Mouse (Mus musculus): Measurements from ENCODE around the gene Fam120a. TPM values are rescaled to one million over a fixed set of nuclear protein-coding genes. Genes with fewer than 3 reads are reported as not detected.

The Fam120a gene
- polyA plus RNA-seq, 1 experiment from 2014 or later = 18.1 TPM

DNA sequence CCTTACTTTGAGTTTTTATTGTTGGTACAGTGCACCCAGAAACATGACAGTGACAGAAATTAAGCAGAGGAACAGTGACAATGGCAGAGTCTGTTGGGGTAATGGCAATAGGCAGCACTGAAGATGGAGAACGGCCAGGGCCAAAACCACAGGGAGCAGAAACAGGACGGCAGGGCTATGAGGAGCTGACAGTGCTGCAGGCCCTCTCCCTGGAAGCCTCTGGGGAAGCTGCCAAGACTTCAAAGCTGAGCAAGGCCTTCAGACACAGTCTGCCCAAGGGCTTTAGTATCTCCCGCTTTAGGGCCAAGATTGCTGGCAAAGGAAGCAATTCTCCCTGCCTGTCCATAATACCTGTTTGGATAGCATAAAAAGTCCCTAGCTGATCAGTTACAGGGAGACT lies 33.9 kb upstream of the Fam120a start:
- ATAC-seq (ENCODE audit: low FRiP score, low TSS enrichment) (no peak), DNase-seq (ENCODE audit: low spot score) (no peak)
- Histone ChIP-seq H3K9me3 (ENCODE audit: control insufficient read depth, low read length) (no peaks in the 10 kb centered on the region), H3K36me3 (ENCODE audit: control insufficient read depth, insufficient read depth, low read length) (no peaks in the 10 kb centered on the region), H3K4me1 (replicated peaks; ENCODE audit: control insufficient read depth, insufficient read depth) (no peaks in the 10 kb centered on the region), H3K27me3 (ENCODE audit: control insufficient read depth, insufficient read depth, low read length) (no peaks in the 10 kb centered on the region), H3K27ac (replicated peaks) (no peak overlapping the region), H3K4me2 (replicated peaks; ENCODE audit: low read depth) (no peak overlapping the region), H3K9ac (ENCODE audit: low read length) (no peak overlapping the region), H3K4me3 (ENCODE audit: low read depth, low read length) (no peak overlapping the region)
- no peak for TF ChIP-seq CTCF (IDR thresholded peaks at IDR 0.05; ENCODE audit: low read depth)
- no peak for TF ChIP-seq EP300 (optimal IDR thresholded peaks at IDR 0.05)
- WGBS = 48% methylated on average over 3 of the region's 3 CpGs

DNA sequence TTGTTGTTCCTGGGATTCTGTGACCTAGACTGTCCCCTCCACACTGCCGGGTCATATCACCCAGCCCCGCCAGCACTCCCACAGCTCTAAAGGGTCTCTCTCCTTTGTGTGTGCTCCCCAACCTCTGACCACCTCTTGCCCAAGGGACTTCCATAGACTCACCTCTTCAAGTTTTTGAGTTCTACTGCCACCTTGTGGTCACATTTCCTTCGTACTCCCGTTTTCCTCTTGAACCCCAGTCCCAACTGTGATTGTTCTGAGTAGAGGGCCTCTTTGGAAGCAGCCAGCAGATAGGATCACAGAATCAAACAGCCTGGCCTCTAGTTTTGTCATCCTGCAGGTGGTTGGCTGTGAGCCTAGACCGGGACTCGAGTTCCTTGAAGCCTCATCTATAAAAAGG lies 30.8 kb upstream of the Fam120a start:
- TF ChIP-seq CTCF (IDR thresholded peaks at IDR 0.05; ENCODE audit: low read depth) (peak; percentile 86), EP300 (optimal IDR thresholded peaks at IDR 0.05) (no peak)
- ATAC-seq (ENCODE audit: low FRiP score, low TSS enrichment) = peak; percentile 67
- Histone ChIP-seq H3K9ac (ENCODE audit: low read length) (no peak overlapping the region), H3K4me2 (replicated peaks; ENCODE audit: low read depth) (no peak overlapping the region), H3K4me1 (replicated peaks; ENCODE audit: control insufficient read depth, insufficient read depth) (no peaks in the 10 kb centered on the region), H3K36me3 (ENCODE audit: control insufficient read depth, insufficient read depth, low read length) (no peaks in the 10 kb centered on the region), H3K27ac (replicated peaks) (no peak overlapping the region), H3K4me3 (ENCODE audit: low read depth, low read length) (no peak overlapping the region), H3K9me3 (ENCODE audit: control insufficient read depth, low read length) (no peaks in the 10 kb centered on the region), H3K27me3 (ENCODE audit: control insufficient read depth, insufficient read depth, low read length) (no peaks in the 10 kb centered on the region)
- DNase-seq (ENCODE audit: low spot score) = peak; percentile 60
- 11% methylated on average over 6 of the region's 6 CpGs for WGBS

DNA sequence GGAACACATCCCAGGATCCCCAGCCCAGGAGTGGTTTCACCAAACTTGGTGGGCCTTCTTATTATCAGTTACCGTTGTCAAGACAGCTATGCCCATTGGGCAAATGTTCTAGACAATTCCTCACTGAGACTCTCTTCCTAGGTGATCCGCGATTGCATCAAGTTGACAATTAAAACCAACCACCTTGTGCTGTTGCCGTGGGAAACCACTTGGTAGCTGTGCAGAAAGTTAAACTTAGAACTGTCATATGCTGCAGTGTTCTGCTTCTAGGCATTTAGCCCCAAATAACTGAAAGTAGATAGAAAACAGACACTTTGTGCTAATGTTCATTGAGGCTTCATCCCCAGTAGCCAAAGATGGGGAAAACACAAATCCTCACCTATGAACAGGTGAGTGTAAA lies 28.9 kb upstream of the Fam120a start:
- H3K4me1 ChIP-seq (replicated peaks; ENCODE audit: control insufficient read depth, insufficient read depth) = no peaks in the 10 kb centered on the region
- H3K27ac ChIP-seq (replicated peaks) = no peak overlapping the region
- TF ChIP-seq EP300 (optimal IDR thresholded peaks at IDR 0.05) = no peak
- TF ChIP-seq CTCF (IDR thresholded peaks at IDR 0.05; ENCODE audit: low read depth) = no peak
- no peaks in the 10 kb centered on the region for H3K9me3 ChIP-seq (ENCODE audit: control insufficient read depth, low read length)
- 78% methylated on average over 4 of the region's 4 CpGs for WGBS
- DNase-seq (ENCODE audit: low spot score) (no peak), ATAC-seq (ENCODE audit: low FRiP score, low TSS enrichment) (no peak)
- no peaks in the 10 kb centered on the region for H3K27me3 ChIP-seq (ENCODE audit: control insufficient read depth, insufficient read depth, low read length)
- H3K4me3 ChIP-seq (ENCODE audit: low read depth, low read length) = no peak overlapping the region
- H3K9ac ChIP-seq (ENCODE audit: low read length) = no peak overlapping the region
- no peaks in the 10 kb centered on the region for H3K36me3 ChIP-seq (ENCODE audit: control insufficient read depth, insufficient read depth, low read length)
- no peak overlapping the region for H3K4me2 ChIP-seq (replicated peaks; ENCODE audit: low read depth)

DNA sequence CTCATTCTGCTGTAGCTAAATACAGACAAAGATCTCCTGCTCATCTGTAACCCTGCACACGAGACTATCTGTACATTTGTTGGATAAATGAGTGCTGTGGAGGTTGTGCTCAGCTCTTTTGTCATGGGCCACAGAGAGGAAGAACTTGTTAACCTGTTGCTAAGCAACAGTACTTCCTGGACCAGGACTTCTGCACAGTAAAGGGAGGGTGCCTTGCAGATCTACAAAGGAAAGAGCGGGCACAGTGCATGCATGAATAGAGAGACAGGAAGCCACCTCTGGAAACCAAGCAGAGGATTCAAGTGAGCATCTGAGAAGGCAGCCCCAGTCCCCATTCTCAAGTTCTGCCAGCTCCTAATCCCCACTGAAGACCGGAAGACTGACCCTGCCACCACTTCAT lies 27.1 kb upstream of the Fam120a start:
- Histone ChIP-seq H3K27ac (replicated peaks) (no peak overlapping the region), H3K9ac (ENCODE audit: low read length) (no peak overlapping the region), H3K9me3 (ENCODE audit: control insufficient read depth, low read length) (no peaks in the 10 kb centered on the region), H3K27me3 (ENCODE audit: control insufficient read depth, insufficient read depth, low read length) (no peaks in the 10 kb centered on the region), H3K4me1 (replicated peaks; ENCODE audit: control insufficient read depth, insufficient read depth) (no peaks in the 10 kb centered on the region), H3K36me3 (ENCODE audit: control insufficient read depth, insufficient read depth, low read length) (no peaks in the 10 kb centered on the region), H3K4me2 (replicated peaks; ENCODE audit: low read depth) (no peak overlapping the region), H3K4me3 (ENCODE audit: low read depth, low read length) (no peak overlapping the region)
- ATAC-seq (ENCODE audit: low FRiP score, low TSS enrichment) = no peak; the same call in 1 of the 2 replicates
- whole genome bisulfite sequencing = 28% methylated on average over 3 of the region's 3 CpGs
- TF ChIP-seq CTCF (IDR thresholded peaks at IDR 0.05; ENCODE audit: low read depth) = no peak
- no peak for TF ChIP-seq EP300 (optimal IDR thresholded peaks at IDR 0.05)
- DNase-seq (ENCODE audit: low spot score) = no peak

DNA sequence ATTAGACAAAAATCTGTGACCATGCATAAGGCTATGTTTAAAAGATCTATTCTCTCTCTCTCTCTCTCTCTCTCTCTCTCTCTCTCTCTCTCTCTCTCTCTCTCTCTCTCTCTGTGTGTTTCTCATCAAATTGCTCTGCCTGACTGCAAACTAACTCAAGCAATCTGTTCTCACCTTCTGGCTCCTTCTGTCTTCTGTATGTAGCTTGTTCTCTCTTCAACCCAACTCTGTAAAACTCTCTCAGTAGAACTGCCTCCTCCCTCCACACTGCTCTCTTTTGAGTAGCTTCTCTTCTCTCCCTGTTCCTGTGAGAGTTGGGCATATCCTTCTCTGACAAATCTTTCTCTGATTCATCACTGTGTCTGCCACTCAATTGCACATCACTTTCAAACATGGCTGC lies 25.1 kb upstream of the Fam120a start:
- H3K4me3 ChIP-seq (ENCODE audit: low read depth, low read length) = no peak overlapping the region
- ATAC-seq (ENCODE audit: low FRiP score, low TSS enrichment) = no peak
- TF ChIP-seq EP300 (optimal IDR thresholded peaks at IDR 0.05) (no peak), CTCF (IDR thresholded peaks at IDR 0.05; ENCODE audit: low read depth) (no peak)
- H3K9ac ChIP-seq (ENCODE audit: low read length) = no peak overlapping the region
- H3K4me2 ChIP-seq (replicated peaks; ENCODE audit: low read depth) = no peak overlapping the region
- no peaks in the 10 kb centered on the region for H3K36me3 ChIP-seq (ENCODE audit: control insufficient read depth, insufficient read depth, low read length)
- H3K9me3 ChIP-seq (ENCODE audit: control insufficient read depth, low read length) = no peaks in the 10 kb centered on the region
- DNase-seq (ENCODE audit: low spot score) = no peak
- H3K27ac ChIP-seq (replicated peaks) = no peak overlapping the region
- H3K4me1 ChIP-seq (replicated peaks; ENCODE audit: control insufficient read depth, insufficient read depth) = no peaks in the 10 kb centered on the region
- no peaks in the 10 kb centered on the region for H3K27me3 ChIP-seq (ENCODE audit: control insufficient read depth, insufficient read depth, low read length)

DNA sequence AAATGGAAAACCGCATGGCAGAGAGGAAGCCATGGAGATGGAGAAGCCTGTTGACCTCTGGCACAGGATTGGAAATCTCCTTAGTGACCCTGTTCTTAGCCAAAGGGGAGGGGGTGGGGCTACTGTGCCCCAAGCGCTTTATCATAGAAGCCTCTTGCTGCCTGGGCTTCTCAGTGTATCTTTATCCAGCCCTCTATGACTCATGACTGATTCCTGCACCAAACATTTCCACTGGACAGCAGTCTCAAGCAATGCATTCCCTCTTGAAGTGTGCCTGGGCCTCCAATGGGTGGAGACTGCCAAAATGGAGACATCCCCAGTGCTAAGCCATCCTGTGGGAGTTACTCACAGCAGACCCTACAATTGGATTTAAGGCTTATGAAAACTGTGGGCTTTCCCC lies 22.3 kb upstream of the Fam120a start:
- no peaks in the 10 kb centered on the region for H3K4me1 ChIP-seq (replicated peaks; ENCODE audit: control insufficient read depth, insufficient read depth)
- peak; percentile 63; the same call in 1 of the 2 replicates for ATAC-seq (ENCODE audit: low FRiP score, low TSS enrichment)
- no peaks in the 10 kb centered on the region for H3K36me3 ChIP-seq (ENCODE audit: control insufficient read depth, insufficient read depth, low read length)
- no peak overlapping the region for H3K4me3 ChIP-seq (ENCODE audit: low read depth, low read length)
- H3K9ac ChIP-seq (ENCODE audit: low read length) = no peak overlapping the region
- H3K27me3 ChIP-seq (ENCODE audit: control insufficient read depth, insufficient read depth, low read length) = no peaks in the 10 kb centered on the region
- no peaks in the 10 kb centered on the region for H3K9me3 ChIP-seq (ENCODE audit: control insufficient read depth, low read length)
- 96% methylated on average over 2 of the region's 2 CpGs for WGBS
- H3K4me2 ChIP-seq (replicated peaks; ENCODE audit: low read depth) = no peak overlapping the region
- no peak for TF ChIP-seq CTCF (IDR thresholded peaks at IDR 0.05; ENCODE audit: low read depth)
- no peak for DNase-seq (ENCODE audit: low spot score)
- no peak overlapping the region for H3K27ac ChIP-seq (replicated peaks)

All from stomach, postnatal 0 days (tissue).